Mouse (Mus musculus) cerebellum, postnatal 10 days (tissue): ENCODE measurements around the gene Pald1.

Experiments
- DNase-seq, 2 experiments: peaks; one replicate each; pipeline ENCODE4 v3.0.0; 2021; ENCODE audit warnings: mixed read lengths in 2 of 2

The Pald1 gene

DNA sequence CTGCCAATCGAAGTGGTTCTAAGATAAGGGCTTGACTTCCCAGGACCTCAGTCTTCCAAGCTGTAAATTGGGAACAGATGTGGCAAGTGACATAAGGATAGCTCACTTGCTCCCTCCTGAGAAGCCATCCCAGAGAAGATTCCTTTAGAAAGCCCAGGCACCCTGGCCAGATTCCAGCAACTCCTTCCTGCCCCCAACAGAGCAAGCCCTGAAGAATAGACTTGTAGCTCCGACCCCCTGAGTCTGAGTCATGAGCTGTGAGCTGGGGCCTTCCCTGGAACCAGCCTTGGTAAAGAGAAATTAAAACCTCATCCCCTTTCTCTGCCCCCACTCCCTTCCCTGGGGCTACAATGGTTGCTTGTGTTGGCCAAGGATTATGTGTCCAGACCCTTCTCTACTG, 108.8 kb downstream of the Pald1 start:
- DNase-seq, result no peak

DNA sequence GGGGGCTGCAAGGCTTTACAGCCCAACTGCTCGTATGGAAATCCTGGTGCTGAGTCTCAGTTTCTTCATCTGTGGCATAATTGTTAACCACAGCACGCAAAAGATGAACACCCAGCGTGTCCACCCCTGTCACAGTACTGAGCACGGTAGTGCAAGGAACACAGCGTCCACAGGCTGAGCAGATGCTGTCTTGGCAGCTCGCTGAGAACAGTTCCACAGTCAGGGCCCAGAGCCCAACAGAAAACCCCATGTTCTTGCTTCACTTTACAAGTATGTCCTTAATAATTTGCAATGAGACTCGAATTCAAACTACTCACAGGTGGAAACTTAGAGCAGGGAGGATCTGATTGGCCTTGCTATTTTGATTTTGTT, 109.5 kb downstream of the Pald1 start:
- peak in 1 of 2 experiments; percentile 48 for DNase-seq

DNA sequence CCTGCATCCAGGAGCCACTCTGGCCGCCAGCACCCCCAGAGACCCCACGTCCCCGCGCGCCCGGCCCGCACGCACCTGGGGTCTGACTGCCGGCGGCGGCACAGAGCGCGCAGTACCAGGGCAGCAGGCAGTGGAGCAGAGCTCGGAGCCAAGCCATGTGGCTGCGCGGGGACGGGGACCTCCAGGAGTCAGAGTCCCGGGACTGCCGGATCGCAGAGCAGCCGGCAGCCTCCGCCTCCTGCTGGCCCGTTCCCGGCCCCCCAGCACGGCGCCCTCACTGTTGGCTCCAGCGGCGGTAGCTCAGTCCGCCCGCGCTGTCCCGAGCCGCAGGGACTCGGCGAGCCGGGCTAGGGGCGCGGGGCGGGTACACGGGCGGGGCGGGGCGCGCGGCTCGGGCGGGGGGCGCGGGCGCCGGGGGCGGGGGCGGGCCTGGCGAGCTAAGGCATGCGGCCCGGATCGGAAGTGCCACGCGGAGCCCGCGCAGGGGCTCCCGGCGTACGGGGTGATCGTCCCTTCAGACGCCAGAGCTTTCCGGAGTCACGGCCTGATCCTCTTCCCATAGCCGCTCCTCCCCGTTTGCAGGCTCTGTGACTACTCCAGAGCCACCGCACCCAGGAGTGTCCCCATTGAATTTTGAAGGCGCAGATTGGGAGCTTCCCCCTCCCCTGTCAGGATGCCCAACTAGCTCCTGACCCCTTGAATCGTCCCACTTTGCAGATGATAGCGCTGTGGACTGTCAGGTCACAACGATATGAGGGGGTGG, 110.1 kb downstream of the Pald1 start, which contains the start of gene Adamts14:
Adamts14 (minus strand) TSS at position 358 of the 763 bp plus-strand sequence.
- peak in 1 of 2 experiments; percentile 59 for DNase-seq

DNA sequence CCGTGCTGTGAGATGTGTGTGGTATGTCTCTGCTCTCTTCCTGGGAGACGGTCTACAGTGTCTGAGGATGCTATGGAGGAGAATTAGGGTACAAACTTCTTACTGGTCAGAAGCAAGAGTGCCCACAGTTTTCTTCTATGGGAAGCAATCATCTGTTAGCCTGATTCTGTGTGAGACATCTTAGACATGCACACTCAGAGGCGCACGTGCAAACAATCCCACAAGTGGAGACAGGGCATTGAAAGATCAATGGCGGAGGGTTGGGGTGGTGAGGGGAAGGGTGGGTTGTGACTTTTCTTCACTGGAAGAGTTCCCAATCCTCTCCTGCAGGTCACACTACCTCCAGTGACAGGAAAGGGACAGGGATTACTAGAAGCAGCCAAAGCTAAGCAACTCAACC, 110.7 kb downstream of the Pald1 start:
- DNase-seq, result no peak

DNA sequence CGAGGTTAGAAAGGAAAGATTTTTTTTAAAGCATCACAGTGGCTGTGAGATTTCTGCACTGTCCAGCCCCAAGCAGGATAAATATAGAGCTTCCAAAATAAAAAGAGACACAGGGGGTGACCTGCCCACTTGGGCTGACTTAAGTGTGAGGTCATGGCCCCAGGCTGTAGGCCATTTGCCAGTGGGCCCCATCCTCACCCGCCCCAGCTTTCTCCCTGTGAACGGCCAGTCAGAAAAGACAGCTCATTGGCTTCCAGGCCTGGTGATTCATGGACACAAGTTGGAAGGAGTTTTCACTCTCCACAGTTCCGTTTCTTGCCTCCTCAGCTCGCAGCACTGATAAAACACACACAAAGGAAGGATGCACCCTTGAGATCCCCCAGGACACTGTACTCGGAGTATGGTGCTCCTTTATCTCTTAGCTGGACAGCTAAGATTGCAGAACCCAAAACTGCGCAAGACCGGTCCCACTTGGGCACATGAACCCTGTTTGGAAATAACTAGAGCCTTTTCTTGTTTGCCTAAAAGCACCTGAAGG, 111.2 kb downstream of the Pald1 start:
- no peak for DNase-seq
